Mouse (Mus musculus) cortical plate, adult 2 months (tissue): ENCODE measurements around the gene Eipr1.

Experiments used
- CTCF ChIP-seq: fragments of 200-500 bp; IDR thresholded peaks from 2 replicates; pipeline ENCODE4 v1.5.1; 2011; ENCODE audit warnings: mild to moderate bottlenecking, control low read depth, low read length; ENCODE audit not compliant: insufficient read depth; ENCODE audit errors: extremely low read depth
- POLR2A ChIP-seq: fragments of 200-500 bp; IDR thresholded peaks from 2 replicates; pipeline ENCODE4 v1.6.1; 2011; ENCODE audit warnings: mild to moderate bottlenecking, low read length, control low read depth; ENCODE audit not compliant: insufficient read depth; ENCODE audit errors: extremely low read depth

GRCm38 (mm10) chr12:28724366-28724765, 27.2 kb upstream of the Eipr1 start:
- no peak for TF ChIP-seq POLR2A
- no peak for TF ChIP-seq CTCF
